Mouse (Mus musculus) retina, postnatal 7 days (tissue): ENCODE data around the gene Pde6d.
A peak's percentile ranks its signal among the peaks of the same experiment; 100 is the strongest.

Source experiments
- DNase-seq: peaks from one replicate; pipeline ENCODE4 v3.0.0-alpha.2; 2012; ENCODE audit warnings: low read depth, low spot score

Pde6d gene

GRCm38 (mm10) chr1:86503906-86504696 lies 78.3 kb downstream of the Pde6d start:
- peak; percentile 82 for DNase-seq

GRCm38 (mm10) chr1:86503165-86503747 lies 79.2 kb downstream of the Pde6d start:
- DNase-seq = no peak

GRCm38 (mm10) chr1:86502221-86503048 lies 80.0 kb downstream of the Pde6d start:
- DNase-seq = no peak

GRCm38 (mm10) chr1:86501559-86501958 lies 80.9 kb downstream of the Pde6d start:
- DNase-seq = peak; percentile 80

- no peak for DNase-seq
Observed at GRCm38 (mm10) chr1:86501114-86501532, 81.3 kb downstream of the Pde6d start.

GRCm38 (mm10) chr1:86500681-86501080 lies 81.7 kb downstream of the Pde6d start:
- no peak for DNase-seq

- DNase-seq = no peak
Observed at GRCm38 (mm10) chr1:86499903-86500302, 82.5 kb downstream of the Pde6d start.

GRCm38 (mm10) chr1:86498611-86499010 lies 83.8 kb downstream of the Pde6d start:
- DNase-seq = no peak

- DNase-seq = no peak
Observed at GRCm38 (mm10) chr1:86497986-86498385, 84.4 kb downstream of the Pde6d start.

GRCm38 (mm10) chr1:86497361-86497760 lies 85.1 kb downstream of the Pde6d start:
- DNase-seq = no peak

- DNase-seq = no peak
Observed at GRCm38 (mm10) chr1:86496340-86496739, 86.1 kb downstream of the Pde6d start.

- no peak for DNase-seq
Observed at GRCm38 (mm10) chr1:86493783-86494182, 88.6 kb downstream of the Pde6d start.
